Mouse (Mus musculus): Measurements from ENCODE around the gene Spag9.

GRCm38 (mm10) chr11:94159911-94160415 is 164.1 kb downstream of the Spag9 start:
- no peak for TF ChIP-seq CTCF (conservative IDR thresholded peaks at IDR 0.05 in 1 of 2, IDR thresholded peaks at IDR 0.05 in 1 of 2; ENCODE audit: low read depth in 2 of 2, low read length in 2 of 2)
- no peak for TF ChIP-seq POLR2A (IDR thresholded peaks at IDR 0.05; ENCODE audit: low read depth, low read length)
- TF ChIP-seq POLR2AphosphoS2 (IDR thresholded peaks at IDR 0.05; ENCODE audit: low read depth, low read length): no peak
- TF ChIP-seq MAFK (IDR thresholded peaks at IDR 0.05; ENCODE audit: insufficient replicate concordance, low read length): no peak

Data from CH12.LX (cell line).